Mouse (Mus musculus) CH12.LX (cell line): ENCODE measurements around the gene Mapkbp1. TPM values are rescaled to one million over a fixed set of nuclear protein-coding genes. Genes with fewer than 3 reads are reported as not detected.

Experiments used
- DNase-seq: peaks from one replicate; pipeline ENCODE4 v3.0.0-alpha.2; 2013; ENCODE audit errors: extremely low read depth
- H3K27ac ChIP-seq: 2 replicates; pipeline ENCODE4 v1.5.1; 2012; ENCODE audit warnings: low read depth, mild to moderate bottlenecking, control low read depth, moderate library complexity; ENCODE audit not compliant: insufficient read depth
- H3K27me3 ChIP-seq: replicated peaks from 2 replicates; pipeline ENCODE3; 2012; ENCODE audit warnings: inconsistent platforms
- H3K36me3 ChIP-seq, 2 experiments: replicated peaks in 1 of 2; 2 replicates each; pipeline versions ENCODE3 to v1.6.1; 2012; ENCODE audit warnings: inconsistent platforms in 1 of 2, low read length in 1 of 2, mild to moderate bottlenecking in 1 of 2, mixed read lengths in 1 of 2, moderate library complexity in 1 of 2; ENCODE audit not compliant: control insufficient read depth in 1 of 2, insufficient read depth in 1 of 2
- H3K4me1 ChIP-seq, 2 experiments: 2 replicates each; pipeline ENCODE4 v1.6.1; 2012; ENCODE audit warnings: inconsistent platforms in 1 of 2, moderate library complexity in 1 of 2; ENCODE audit not compliant: insufficient read depth in 2 of 2, control insufficient read depth in 1 of 2
- H3K4me2 ChIP-seq: 2 replicates; pipeline ENCODE4 v1.6.1; 2012; ENCODE audit warnings: low read depth, mild to moderate bottlenecking, control low read depth; ENCODE audit not compliant: poor library complexity, insufficient read depth, severe bottlenecking
- H3K4me3 ChIP-seq, 3 experiments: fragments of 150-350 bp in 1 of 3; sonication (generic) in 1 of 3; replicated peaks in 1 of 3; 2 replicates each; pipeline versions ENCODE3 to v1.5.1; 2011 to 2012; ENCODE audit warnings: low read depth in 2 of 3, low read length in 2 of 3, mild to moderate bottlenecking in 2 of 3, moderate library complexity in 2 of 3, control low read depth in 1 of 3, improper control_type of control experiment in 1 of 3, inconsistent platforms in 1 of 3, mixed read lengths in 1 of 3; ENCODE audit not compliant: poor library complexity in 1 of 3
- H3K79me2 ChIP-seq: replicated peaks from 2 replicates; pipeline ENCODE4 v1.6.1; 2012; ENCODE audit warnings: mild to moderate bottlenecking, moderate library complexity; ENCODE audit not compliant: control insufficient read depth, poor library complexity, insufficient read depth, severe bottlenecking; ENCODE audit errors: extremely low read depth
- H3K9ac ChIP-seq: 2 replicates; pipeline ENCODE4 v1.6.1; 2012; ENCODE audit warnings: low read depth, mild to moderate bottlenecking, control low read depth, moderate library complexity; ENCODE audit not compliant: insufficient read depth
- H3K9me3 ChIP-seq: replicated peaks from 2 replicates; pipeline ENCODE3; 2012; ENCODE audit warnings: low read length, inconsistent platforms, mixed read lengths
- CHD2 ChIP-seq: IDR thresholded peaks from 2 replicates; pipeline ENCODE4 v1.6.1; 2011; ENCODE audit warnings: low read length, improper control_type of control experiment
- CTCF ChIP-seq, 2 experiments: IDR thresholded peaks in 1 of 2; conservative IDR thresholded peaks in 1 of 2; 2 replicates each; pipeline ENCODE4 v1.5.1; 2011 to 2012; ENCODE audit warnings: low read depth in 2 of 2, low read length in 2 of 2, improper control_type of control experiment in 1 of 2, inconsistent platforms in 1 of 2, mild to moderate bottlenecking in 1 of 2, moderate library complexity in 1 of 2
- E2F4 ChIP-seq: IDR thresholded peaks from 2 replicates; pipeline ENCODE4 v1.6.1; 2011; ENCODE audit warnings: low read depth, low read length, improper control_type of control experiment; ENCODE audit not compliant: insufficient replicate concordance
- ETS1 ChIP-seq: conservative IDR thresholded peaks from 2 replicates; pipeline ENCODE4 v1.6.1; 2012; ENCODE audit warnings: low read depth, mild to moderate bottlenecking, inconsistent platforms, low read length, improper control_type of control experiment, moderate library complexity
- GABPA ChIP-seq: IDR thresholded peaks from 2 replicates; pipeline ENCODE4 v1.6.1; 2012; ENCODE audit warnings: low read depth, low read length, improper control_type of control experiment, inconsistent platforms; ENCODE audit not compliant: insufficient replicate concordance
- HCFC1 ChIP-seq: IDR thresholded peaks from 2 replicates; pipeline ENCODE4 v1.6.1; 2012; ENCODE audit warnings: low read depth, mild to moderate bottlenecking, inconsistent platforms, low read length, improper control_type of control experiment
- JUN ChIP-seq: IDR thresholded peaks from 2 replicates; pipeline ENCODE4 v1.6.1; 2011; ENCODE audit warnings: low read depth, mild to moderate bottlenecking, low read length, improper control_type of control experiment, moderate library complexity; ENCODE audit not compliant: insufficient read depth
- MAX ChIP-seq: IDR thresholded peaks from 2 replicates; pipeline ENCODE4 v1.6.1; 2011; ENCODE audit warnings: low read length, improper control_type of control experiment
- MEF2A ChIP-seq: IDR thresholded peaks from 2 replicates; pipeline ENCODE4 v1.6.1; 2014; ENCODE audit warnings: low read depth, mild to moderate bottlenecking, inconsistent platforms, low read length, improper control_type of control experiment, borderline replicate concordance
- NELFE ChIP-seq: IDR thresholded peaks from 2 replicates; pipeline ENCODE4 v1.6.1; 2011; ENCODE audit warnings: low read depth, low read length, improper control_type of control experiment
- POLR2A ChIP-seq: IDR thresholded peaks from 2 replicates; pipeline ENCODE4 v1.6.1; 2011; ENCODE audit warnings: low read depth, mild to moderate bottlenecking, improper control_type of control experiment, low read length
- POLR2AphosphoS2 ChIP-seq: IDR thresholded peaks from 2 replicates; pipeline ENCODE4 v1.6.1; 2011; ENCODE audit warnings: low read depth, low read length, improper control_type of control experiment
- RCOR1 ChIP-seq: conservative IDR thresholded peaks from 2 replicates; pipeline ENCODE4 v1.6.1; 2012; ENCODE audit warnings: low read depth, mild to moderate bottlenecking, inconsistent platforms, low read length, improper control_type of control experiment
- SIN3A ChIP-seq: IDR thresholded peaks from 2 replicates; pipeline ENCODE4 v1.6.1; 2012; ENCODE audit warnings: low read length, improper control_type of control experiment, inconsistent platforms
- SMC3 ChIP-seq: IDR thresholded peaks from 2 replicates; pipeline ENCODE4 v1.6.1; 2011; ENCODE audit warnings: low read depth, low read length, improper control_type of control experiment
- TCF12 ChIP-seq: IDR thresholded peaks from 2 replicates; pipeline ENCODE4 v1.6.1; 2014; ENCODE audit warnings: low read depth, mild to moderate bottlenecking, inconsistent platforms, low read length, improper control_type of control experiment
- ZC3H11A ChIP-seq: IDR thresholded peaks from 2 replicates; pipeline ENCODE4 v1.6.1; 2012; ENCODE audit warnings: low read depth, mild to moderate bottlenecking, inconsistent platforms, low read length, improper control_type of control experiment
- ZNF384 ChIP-seq: IDR thresholded peaks from 2 replicates; pipeline ENCODE4 v1.6.1; 2012; ENCODE audit warnings: low read depth, low read length, improper control_type of control experiment, inconsistent platforms
- dilution Hi-C: fragments of 300-500 bp; cut with MboI; formaldehyde crosslinking; loops from 2 replicates; pipeline ENCODE4 v1.14.3; 2020; ENCODE audit warnings: low sequenced_read_pairs; ENCODE audit not compliant: extremely low pct_unique_long_range_greater_than_20kb, extremely low pct_ligation_motif_present
- in situ Hi-C: fragments of 300-500 bp; cut with MboI; formaldehyde crosslinking; loops from 3 replicates; pipeline ENCODE4 v1.14.3; 2019; ENCODE audit warnings: low sequenced_read_pairs, low pct_ligation_motif_present, low pct_unique_long_range_greater_than_20kb, mixed read lengths
- polyA plus RNA-seq: library from polyadenylated mRNA; unstranded; fragments of >175 nt; gene quantifications from 2 replicates; pipeline ENCODE4 v1.2.1, GENCODE M21; 2012; ENCODE audit warnings: low read depth; ENCODE audit not compliant: insufficient read length
- total RNA-seq, 2 experiments: library from RNA; depleted of rRNA; stranded (reverse); fragments of 300-350 nt in 1 of 2; fragments of >200 nt in 1 of 2; gene quantifications; 2 replicates each; pipeline ENCODE4 v1.2.3; 2012 to 2014

Mapkbp1 gene
- total and polyA plus RNA-seq, 3 experiments: 1.9 to 7.0 (median 4.3) TPM

DNA sequence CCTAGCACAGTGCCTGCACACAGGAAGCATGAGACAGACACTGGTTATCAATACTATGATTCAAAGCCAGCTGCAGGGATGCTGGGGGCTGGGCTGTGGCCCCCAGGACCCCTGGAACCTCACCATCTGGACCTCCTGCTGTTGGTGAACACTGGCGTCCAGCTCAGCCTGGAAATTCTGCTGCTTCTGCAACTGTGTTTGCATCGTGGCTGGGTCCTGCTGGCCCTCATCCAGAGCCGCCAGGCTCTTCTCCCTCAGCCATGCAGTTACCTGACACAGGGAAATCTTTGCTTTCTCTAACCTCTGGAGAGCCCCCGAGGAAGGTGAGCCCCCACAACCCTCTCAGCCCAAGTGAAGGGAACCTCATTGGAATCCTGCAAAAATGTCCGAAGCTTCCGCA is 78.9 kb downstream of the Mapkbp1 start:
- dilution Hi-C loops (no loop called here), in situ Hi-C loops (no loop called here)

GRCm38 (mm10) chr2:120054771-120055552 is 82.5 kb downstream of the Mapkbp1 start:
- Histone ChIP-seq H3K79me2 (no peaks in the 10 kb centered on the region), H3K36me3 (no peaks in the 10 kb centered on the region), H3K27me3 (peaks cover 37% of the 10 kb centered on the region), H3K4me2 (no peak overlapping the region), H3K9ac (no peak overlapping the region), H3K27ac (no peak overlapping the region), H3K4me3 (no peak overlapping the region), H3K4me1 (no peaks in the 10 kb centered on the region), H3K9me3 (no peaks in the 10 kb centered on the region)
- in situ Hi-C loops: no loop called here
- no peak for TF ChIP-seq ZNF384
- TF ChIP-seq POLR2AphosphoS2: no peak
- no peak for TF ChIP-seq ZC3H11A
- TF ChIP-seq MAX: no peak
- no peak for TF ChIP-seq GABPA
- TF ChIP-seq CTCF (conservative IDR thresholded peaks at IDR 0.05 in 1 of 2, IDR thresholded peaks at IDR 0.05 in 1 of 2; ENCODE audit: low read depth in 2 of 2, low read length in 2 of 2): no peak
- no peak for TF ChIP-seq POLR2A
- TF ChIP-seq HCFC1: no peak
- no peak for TF ChIP-seq ETS1
- no peak for TF ChIP-seq E2F4
- no peak for TF ChIP-seq RCOR1
- no peak for TF ChIP-seq CHD2
- TF ChIP-seq SIN3A: no peak
- no peak for DNase-seq
- dilution Hi-C loops: no loop called here

More for the DNA sequence above, 78.9 kb downstream of the Mapkbp1 start:
- DNase-seq: no peak
- H3K36me3 ChIP-seq: no peaks in the 10 kb centered on the region
- TF ChIP-seq CTCF (conservative IDR thresholded peaks at IDR 0.05 in 1 of 2, IDR thresholded peaks at IDR 0.05 in 1 of 2; ENCODE audit: low read depth in 2 of 2, low read length in 2 of 2) (no peak), JUN (no peak), MEF2A (no peak), TCF12 (no peak), SMC3 (no peak), NELFE (no peak)
- no peak overlapping the region for H3K9ac ChIP-seq
- no peak overlapping the region for H3K27ac ChIP-seq
- H3K79me2 ChIP-seq: no peaks in the 10 kb centered on the region
- H3K4me3 ChIP-seq: no peak overlapping the region
- no peak overlapping the region for H3K4me2 ChIP-seq
- no peaks in the 10 kb centered on the region for H3K9me3 ChIP-seq
- H3K4me1 ChIP-seq: no peaks in the 10 kb centered on the region
- H3K27me3 ChIP-seq: peaks cover 22% of the 10 kb centered on the region
